Mouse (Mus musculus) midbrain, postnatal 0 days (tissue): ENCODE data around the gene Hoxa11. TPM values are rescaled to one million over a fixed set of nuclear protein-coding genes. Genes with fewer than 3 reads are reported as not detected.

Source experiments
- ATAC-seq: fragments of 200-750 bp; cut with Nextera tagmentation; 2 replicates; pipeline ENCODE4 v1.8.0; 2017; ENCODE audit warnings: moderate number of reproducible peaks, mild to moderate bottlenecking, moderate TSS enrichment, moderate library complexity; ENCODE audit not compliant: low FRiP score
- DNase-seq: peaks from one replicate; pipeline ENCODE4 v3.0.0-alpha.2; 2015; ENCODE audit warnings: low spot score
- H3K27ac ChIP-seq: fragments of 300-500 bp; sonication (generic); 2 replicates; pipeline ENCODE4 v1.5.1; 2014; ENCODE audit warnings: low read depth, mild to moderate bottlenecking, low read length, mixed read lengths
- H3K27me3 ChIP-seq: fragments of 300-500 bp; sonication (generic); 2 replicates; pipeline ENCODE4 v1.6.1; 2014; ENCODE audit warnings: low read length, control low read depth, mixed read lengths; ENCODE audit not compliant: insufficient read depth
- H3K36me3 ChIP-seq: fragments of 300-500 bp; sonication (generic); 2 replicates; pipeline ENCODE4 v1.6.1; 2014; ENCODE audit warnings: low read length, control low read depth, mixed read lengths; ENCODE audit not compliant: insufficient read depth
- H3K4me1 ChIP-seq: fragments of 300-500 bp; sonication (generic); 2 replicates; pipeline ENCODE4 v1.6.1; 2014; ENCODE audit warnings: mild to moderate bottlenecking, control low read depth, antibody characterized with exemption, low read length, mixed read lengths; ENCODE audit not compliant: insufficient read depth
- H3K4me2 ChIP-seq: fragments of 300-500 bp; sonication (generic); 2 replicates; pipeline ENCODE4 v1.6.1; 2014; ENCODE audit warnings: low read depth, mild to moderate bottlenecking, low read length, mixed read lengths; ENCODE audit not compliant: poor library complexity, severe bottlenecking
- H3K4me3 ChIP-seq: fragments of 300-500 bp; sonication (generic); 2 replicates; pipeline ENCODE4 v1.5.1; 2014; ENCODE audit warnings: low read depth, mild to moderate bottlenecking, low read length, moderate library complexity
- H3K9ac ChIP-seq: fragments of 300-500 bp; sonication (generic); replicated peaks from 2 replicates; pipeline ENCODE4 v1.6.1; 2014; ENCODE audit warnings: mild to moderate bottlenecking, low read length, moderate library complexity, mixed read lengths; ENCODE audit not compliant: poor library complexity, severe bottlenecking
- H3K9me3 ChIP-seq: fragments of 300-500 bp; sonication (generic); 2 replicates; pipeline ENCODE4 v1.6.1; 2016; ENCODE audit warnings: low read length, control low read depth
- CTCF ChIP-seq: IDR thresholded peaks from 2 replicates; pipeline ENCODE4 v1.5.1; 2016; ENCODE audit warnings: antibody characterized with exemption, mild to moderate bottlenecking
- WGBS: fragments of 180-500 bp; shearing (Covaris S2); extraction: QIAGEN DNeasy Blood & Tissue Kit; methylation state at CpG from one replicate; pipeline ENCODE4 v1.1.7; 2014; 5-methylcytosine and 5-hydroxymethylcytosine counted together
- polyA plus RNA-seq: library from polyadenylated mRNA; unstranded; fragments of >200 nt; fragmentation: Nextera tagmentation; extraction: Ambion mirVana; gene quantifications from 2 replicates; pipeline ENCODE4 v1.2.1, GENCODE M21; 2015
- total RNA-seq: library from RNA; depleted of rRNA; stranded (reverse); fragments of >200 nt; gene quantifications from 2 replicates; pipeline ENCODE4 v1.2.3, GENCODE M21; 2014

The Hoxa11 gene
- total and polyA plus RNA-seq, 2 experiments from 2014 or later: not detected

DNA sequence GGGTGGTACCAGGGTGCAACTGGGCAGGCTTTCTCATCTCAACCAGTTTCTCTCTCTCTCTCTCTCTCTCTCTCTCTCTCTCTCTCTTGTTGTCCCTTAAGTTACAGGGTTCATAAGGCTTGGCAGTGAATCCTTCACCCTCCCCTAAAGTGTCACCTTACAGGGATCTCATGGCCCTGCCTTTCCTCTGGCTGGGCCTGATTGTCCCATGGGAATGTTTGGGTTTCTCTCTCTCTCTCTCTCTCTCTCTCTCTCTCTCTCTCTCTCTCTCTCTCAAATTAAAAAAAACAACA is 38.0 kb downstream of the Hoxa11 start:
- Histone ChIP-seq H3K9me3 (no peaks in the 10 kb centered on the region), H3K9ac (no peak overlapping the region), H3K4me1 (no peaks in the 10 kb centered on the region), H3K27ac (no peak overlapping the region), H3K4me3 (no peak overlapping the region), H3K27me3 (peaks cover 96% of the 10 kb centered on the region), H3K4me2 (no peak overlapping the region), H3K36me3 (no peaks in the 10 kb centered on the region)
- ATAC-seq: no peak
- no peak for DNase-seq
- TF ChIP-seq CTCF: no peak

DNA sequence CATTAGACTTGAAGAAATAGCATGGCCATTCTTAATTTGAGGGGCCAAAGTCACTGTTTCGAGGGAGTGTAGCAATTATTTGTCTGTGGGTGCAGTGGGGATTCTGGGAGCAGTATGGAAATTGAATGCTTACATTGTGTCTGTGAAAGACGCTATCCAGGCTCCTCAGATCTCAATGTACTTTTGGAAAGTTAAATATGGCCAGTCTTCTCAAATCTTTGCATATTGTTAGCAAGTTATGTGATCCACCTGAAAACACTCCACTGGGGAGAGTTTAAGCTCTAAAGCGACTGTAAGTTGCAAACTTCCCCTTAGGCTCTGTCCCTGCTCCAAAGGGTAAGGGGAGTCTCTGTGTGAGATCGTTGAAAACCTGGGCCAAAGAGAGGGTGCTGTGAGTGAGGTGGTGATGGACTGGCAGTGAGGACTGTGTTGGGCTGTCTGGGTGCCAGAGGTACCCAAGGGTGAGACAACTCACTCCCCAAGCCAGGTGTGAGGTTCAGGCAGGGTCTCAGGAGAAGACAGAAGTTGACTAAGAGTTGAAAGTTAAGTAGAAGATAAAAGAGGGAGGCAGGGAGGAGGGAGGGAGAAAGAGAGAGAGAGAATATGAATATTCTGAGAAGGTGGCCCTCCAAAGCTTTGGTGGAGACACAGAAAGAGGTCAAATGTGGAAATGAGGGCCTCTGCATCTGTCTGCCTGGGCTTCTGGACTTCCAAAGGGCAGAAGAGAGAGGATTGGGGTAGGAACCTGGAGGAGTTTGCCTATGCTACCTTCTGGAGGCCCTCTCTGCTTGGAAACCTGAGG is 38.5 kb downstream of the Hoxa11 start:
- 6% methylated on average over 4 of the region's 4 CpGs for WGBS
- no peak for TF ChIP-seq CTCF
- Histone ChIP-seq H3K27ac (no peak overlapping the region), H3K4me1 (no peaks in the 10 kb centered on the region), H3K36me3 (no peaks in the 10 kb centered on the region), H3K27me3 (peaks cover 97% of the 10 kb centered on the region), H3K4me3 (no peak overlapping the region), H3K9me3 (no peaks in the 10 kb centered on the region), H3K9ac (no peak overlapping the region), H3K4me2 (no peak overlapping the region)
- ATAC-seq: no peak
- no peak for DNase-seq

DNA sequence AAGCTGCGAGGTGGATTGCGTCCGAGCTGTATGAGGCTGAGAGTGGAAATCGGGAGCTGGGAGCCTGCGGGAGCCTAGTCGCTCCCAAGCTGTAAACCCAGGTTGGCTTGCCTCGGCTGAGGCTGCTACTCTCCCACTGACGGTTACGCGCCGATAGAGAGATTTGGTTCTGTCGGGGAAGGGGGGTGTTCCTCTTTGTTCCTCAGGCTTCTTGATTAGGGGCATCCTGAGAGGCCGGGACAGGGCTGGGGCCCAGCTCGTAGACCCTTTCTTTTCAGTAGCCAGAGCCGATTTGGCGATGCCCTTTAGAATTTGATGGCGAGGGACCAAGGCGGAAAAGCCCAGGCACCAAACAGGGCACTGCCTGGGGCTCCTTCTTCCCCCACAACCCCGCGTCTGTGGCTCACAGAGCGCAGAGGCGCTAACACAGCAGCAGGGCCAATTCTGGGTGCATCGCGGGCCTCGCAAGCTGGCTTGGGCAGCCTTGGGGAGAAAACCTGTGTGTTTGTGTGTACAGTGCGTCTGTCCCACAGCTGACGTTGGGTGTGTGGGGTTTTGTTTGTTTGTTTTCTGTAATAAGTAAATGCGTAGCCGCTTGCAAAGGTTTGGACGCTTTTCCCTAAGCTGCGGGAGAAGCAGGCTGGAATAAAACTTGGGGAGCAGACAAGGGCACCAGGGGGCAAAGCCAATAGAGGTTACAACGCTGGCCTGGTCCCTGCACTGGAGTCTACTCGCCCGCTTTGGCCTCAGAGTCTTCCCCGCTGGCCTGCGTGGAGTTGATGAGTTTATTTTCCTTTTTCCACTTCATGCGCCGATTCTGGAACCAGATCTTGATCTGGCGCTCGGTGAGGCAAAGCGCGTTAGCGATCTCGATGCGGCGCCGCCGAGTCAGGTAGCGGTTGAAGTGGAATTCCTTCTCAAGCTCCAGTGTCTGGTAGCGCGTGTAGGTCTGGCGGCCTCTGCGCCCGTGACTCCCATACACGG is 39.7 kb downstream of the Hoxa11 start:
- Histone ChIP-seq H3K36me3 (no peaks in the 10 kb centered on the region), H3K4me1 (no peaks in the 10 kb centered on the region), H3K4me3 (no peak overlapping the region), H3K27ac (no peak overlapping the region), H3K27me3 (peaks cover 97% of the 10 kb centered on the region), H3K9ac (no peak overlapping the region), H3K9me3 (no peaks in the 10 kb centered on the region), H3K4me2 (no peak overlapping the region)
- no peak for DNase-seq
- TF ChIP-seq CTCF: no peak
- no peak for ATAC-seq
- 1% methylated on average over 55 of the region's 55 CpGs for WGBS

DNA sequence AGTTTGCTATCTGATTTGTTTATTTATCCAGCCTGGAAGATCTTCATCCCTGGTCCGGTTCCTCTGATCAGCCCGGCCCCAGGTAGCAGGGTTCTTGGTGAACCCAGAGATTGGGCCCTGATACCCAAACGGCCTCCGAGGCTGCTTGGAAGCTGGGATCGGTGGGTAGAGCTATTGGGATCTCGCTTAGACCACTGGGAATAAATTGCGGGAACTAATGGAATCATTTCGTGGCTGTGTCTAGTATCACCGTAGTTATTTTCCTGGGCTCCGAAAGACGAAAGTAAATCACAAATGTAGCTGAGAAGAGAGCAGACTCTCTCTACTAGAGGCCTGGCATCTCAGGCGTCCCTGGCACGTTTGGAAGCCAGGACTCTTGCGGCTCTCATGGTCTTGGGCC is 40.4 kb downstream of the Hoxa11 start:
- H3K4me2 ChIP-seq: no peak overlapping the region
- H3K9ac ChIP-seq: no peak overlapping the region
- no peaks in the 10 kb centered on the region for H3K4me1 ChIP-seq
- no peaks in the 10 kb centered on the region for H3K36me3 ChIP-seq
- WGBS: 5% methylated on average over 14 of the region's 14 CpGs
- H3K4me3 ChIP-seq: no peak overlapping the region
- no peak for TF ChIP-seq CTCF
- no peaks in the 10 kb centered on the region for H3K9me3 ChIP-seq
- H3K27ac ChIP-seq: no peak overlapping the region
- ATAC-seq: no peak
- DNase-seq: no peak
- H3K27me3 ChIP-seq: peaks cover 99% of the 10 kb centered on the region

DNA sequence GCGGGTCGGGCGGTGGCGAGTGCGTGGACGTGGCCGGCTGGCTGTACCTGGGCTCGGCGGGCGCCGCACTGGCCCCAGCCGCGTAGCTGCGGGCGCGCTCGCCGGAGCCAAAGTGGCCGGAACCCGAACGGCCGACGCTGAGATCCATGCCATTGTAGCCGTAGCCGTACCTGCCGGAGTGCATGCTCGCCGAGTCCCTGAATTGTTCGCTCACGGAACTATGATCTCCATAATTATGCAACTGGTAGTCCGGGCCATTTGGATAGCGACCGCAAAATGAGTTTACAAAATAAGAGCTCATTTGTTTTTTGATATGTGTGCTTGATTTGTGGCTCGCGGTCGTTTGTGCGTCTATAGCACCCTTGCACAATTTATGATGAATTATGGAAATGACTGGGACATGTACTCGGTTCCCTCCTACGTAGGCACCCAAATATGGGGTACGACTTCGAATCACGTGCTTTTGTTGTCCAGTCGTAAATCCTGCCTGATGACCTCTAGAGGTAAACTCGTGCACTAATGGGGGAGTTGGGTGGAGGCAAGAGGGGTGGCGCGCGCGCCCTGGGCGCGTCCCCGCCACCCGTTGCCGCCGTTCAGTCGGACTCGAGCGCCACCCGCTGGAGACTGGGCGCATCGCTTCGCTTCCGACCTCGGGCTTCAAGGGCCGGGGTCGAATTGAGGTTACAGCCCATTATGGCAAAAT is 41.4 kb downstream of the Hoxa11 start, which contains the start of gene Hoxa5:
Gene Hoxa5 (minus strand): TSS at position 538 of the 703 bp plus-strand sequence.
- Histone ChIP-seq H3K4me2 (0 out of 2 replicates have a peak within 1 kb of the TSS, but pooled peaks have one; percentile 20), H3K4me1 (no peaks in the 10 kb centered on the region), H3K27ac (no peak within 1 kb of the TSS), H3K36me3 (no peaks in the 10 kb centered on the region), H3K9ac (no peak within 1 kb of the TSS), H3K9me3 (no peaks in the 10 kb centered on the region), H3K4me3 (peak within 1 kb of the TSS; percentile 0; the same call in 1 of the 2 replicates), H3K27me3 (peaks cover 98% of the 10 kb centered on the region)
- TF ChIP-seq CTCF: peak; percentile 64
- WGBS: under 1% methylated on average over 65 of the region's 65 CpGs
- ATAC-seq (no peak), DNase-seq (peak; percentile 82)
